Mouse (Mus musculus) liver, adult 2 months (tissue): ENCODE results near the gene Pex10.

Experiments used
- CTCF ChIP-seq: fragments of 200-500 bp; IDR thresholded peaks from 2 replicates; pipeline ENCODE4 v1.5.1; 2011; ENCODE audit warnings: low read depth, low read length, control low read depth
- POLR2A ChIP-seq: fragments of 200-500 bp; IDR thresholded peaks from 2 replicates; pipeline ENCODE4 v1.6.1; 2011; ENCODE audit warnings: low read length, control low read depth; ENCODE audit not compliant: insufficient read depth; ENCODE audit errors: extremely low read depth

DNA sequence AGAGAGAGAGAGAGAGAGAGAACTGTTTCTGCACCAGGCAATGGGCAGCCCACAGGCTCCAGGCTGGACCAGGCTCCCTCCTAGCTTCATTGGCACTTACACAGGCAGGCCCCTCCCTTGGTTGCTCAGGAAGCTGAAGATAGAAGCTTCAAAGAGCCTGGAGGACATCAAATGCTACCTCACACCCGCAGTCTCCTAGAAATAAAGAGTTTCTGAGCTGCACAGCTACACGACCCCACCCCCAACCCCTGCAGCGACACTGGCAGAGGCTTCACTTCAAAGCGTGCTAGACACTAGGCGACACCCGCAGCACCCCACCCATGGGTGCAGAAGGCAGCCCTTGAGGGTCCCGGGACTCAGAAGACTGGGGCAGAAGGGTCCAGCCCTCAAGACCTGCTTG, 16.7 kb upstream of the Pex10 start:
- no peak for TF ChIP-seq CTCF
- TF ChIP-seq POLR2A: no peak
